Mouse (Mus musculus): ENCODE data around the gene Zfp36. TPM values are rescaled to one million over a fixed set of nuclear protein-coding genes. Genes with fewer than 3 reads are reported as not detected.

The Zfp36 gene
- total and polyA plus RNA-seq, 3 experiments = 0.50 to 2.8 TPM; not detected in 1

DNA sequence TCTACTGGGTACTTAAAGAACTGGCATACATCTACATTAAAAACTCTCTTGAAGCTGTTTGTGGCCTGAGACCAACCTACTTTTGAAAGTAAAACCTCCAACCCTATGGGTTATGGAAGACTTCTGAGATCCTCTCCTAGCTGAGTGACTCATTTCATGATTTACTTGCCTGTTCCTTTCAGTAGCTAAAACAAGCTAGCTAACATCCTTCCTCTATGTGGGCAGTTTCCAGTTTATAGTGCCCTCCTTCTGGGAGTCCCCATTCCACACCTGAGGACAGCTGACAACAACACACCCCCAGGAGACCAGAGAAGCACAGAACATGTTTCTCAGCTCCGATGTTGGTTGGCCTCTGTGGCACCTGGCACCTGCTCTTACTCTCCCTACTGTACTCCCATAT, 43.0 kb upstream of the Zfp36 start:
- no peaks in the 10 kb centered on the region for H3K9me3 ChIP-seq (replicated peaks; ENCODE audit: insufficient read depth, low read length)
- no peaks in the 10 kb centered on the region for H3K27me3 ChIP-seq (ENCODE audit: control insufficient read depth in 1 of 2, insufficient read depth in 2 of 2, low read length in 2 of 2)
- no peak for DNase-seq (ENCODE audit: low read depth, low spot score)
- no peak for TF ChIP-seq SMC3 (IDR thresholded peaks at IDR 0.05; ENCODE audit: low read depth, low read length)
- no peak for TF ChIP-seq KAT2A (conservative IDR thresholded peaks at IDR 0.05; ENCODE audit: low read depth, low read length)
- no peak for TF ChIP-seq MAX (IDR thresholded peaks at IDR 0.05; ENCODE audit: low read length)
- no peak for TF ChIP-seq CHD2 (IDR thresholded peaks at IDR 0.05; ENCODE audit: low read length)
- no peak for TF ChIP-seq ETS1 (IDR thresholded peaks at IDR 0.05; ENCODE audit: low read depth, low read length)
- no peak for TF ChIP-seq POLR2AphosphoS2 (IDR thresholded peaks at IDR 0.05; ENCODE audit: low read length)
- no peak for TF ChIP-seq MYC (IDR thresholded peaks at IDR 0.05; ENCODE audit: low read depth, low read length)
- TF ChIP-seq ZNF384 (IDR thresholded peaks at IDR 0.05; ENCODE audit: low read depth, low read length) = no peak
- TF ChIP-seq ZMIZ1 (IDR thresholded peaks at IDR 0.05; ENCODE audit: low read depth, low read length) = no peak
- TF ChIP-seq MXI1 (IDR thresholded peaks at IDR 0.05; ENCODE audit: low read depth, low read length) = no peak
- no peak for TF ChIP-seq POLR2A (IDR thresholded peaks at IDR 0.05; ENCODE audit: control insufficient read depth in 1 of 2, insufficient read depth in 1 of 2, low read depth in 1 of 2, low read length in 2 of 2, poor library complexity in 1 of 2)
- no peak for TF ChIP-seq USF1 (IDR thresholded peaks at IDR 0.05; ENCODE audit: low read depth, low read length)
- no peak for TF ChIP-seq MAZ (IDR thresholded peaks at IDR 0.05; ENCODE audit: low read depth, low read length)
- no peak for TF ChIP-seq NELFE (IDR thresholded peaks at IDR 0.05; ENCODE audit: low read depth, low read length)
- H3K4me3 ChIP-seq (ENCODE audit: control insufficient read depth in 1 of 2, insufficient read depth in 1 of 2, low read depth in 2 of 2, low read length in 2 of 2) = no peak overlapping the region
- no peak overlapping the region for H3K27ac ChIP-seq (ENCODE audit: control insufficient read depth, low read depth, low read length)
- no peaks in the 10 kb centered on the region for H3K4me1 ChIP-seq (ENCODE audit: control insufficient read depth in 1 of 2, insufficient read depth in 2 of 2, low read length in 2 of 2)
- H3K79me2 ChIP-seq (ENCODE audit: control insufficient read depth, insufficient read depth, low read length, poor library complexity) = no peaks in the 10 kb centered on the region; the same call in 1 of the 2 replicates
- no peak overlapping the region for H3K9ac ChIP-seq (ENCODE audit: control insufficient read depth, low read depth, low read length, poor library complexity, severe bottlenecking)
- H3K36me3 ChIP-seq (ENCODE audit: control insufficient read depth in 1 of 2, insufficient read depth in 2 of 2, low read length in 2 of 2) = peaks cover 0 to 20% of the 10 kb centered on the region in 2 experiments; a peak in 3 of 4 replicates

- Histone ChIP-seq H3K9ac (ENCODE audit: control insufficient read depth, low read depth, low read length, poor library complexity, severe bottlenecking) (no peak overlapping the region), H3K36me3 (ENCODE audit: control insufficient read depth in 1 of 2, insufficient read depth in 2 of 2, low read length in 2 of 2) (peaks cover 0 to 27% of the 10 kb centered on the region in 2 experiments; a peak in 3 of 4 replicates), H3K27ac (ENCODE audit: control insufficient read depth, low read depth, low read length) (no peak overlapping the region), H3K9me3 (replicated peaks; ENCODE audit: insufficient read depth, low read length) (no peaks in the 10 kb centered on the region), H3K4me3 (ENCODE audit: control insufficient read depth in 1 of 2, insufficient read depth in 1 of 2, low read depth in 2 of 2, low read length in 2 of 2) (no peak overlapping the region), H3K79me2 (ENCODE audit: control insufficient read depth, insufficient read depth, low read length, poor library complexity) (no peaks in the 10 kb centered on the region), H3K4me1 (ENCODE audit: control insufficient read depth in 1 of 2, insufficient read depth in 2 of 2, low read length in 2 of 2) (no peaks in the 10 kb centered on the region), H3K27me3 (ENCODE audit: control insufficient read depth in 1 of 2, insufficient read depth in 2 of 2, low read length in 2 of 2) (no peaks in the 10 kb centered on the region)
- TF ChIP-seq EP300 (IDR thresholded peaks at IDR 0.05; ENCODE audit: low read depth in 1 of 2, low read length in 2 of 2) (no peak), BHLHE40 (IDR thresholded peaks at IDR 0.05; ENCODE audit: borderline replicate concordance, low read depth, low read length) (no peak)
- no peak for DNase-seq (ENCODE audit: low read depth, low spot score)
These were observed 39.4 kb upstream of the Zfp36 start for GRCm38 (mm10) chr7:28419416-28419815.

DNA sequence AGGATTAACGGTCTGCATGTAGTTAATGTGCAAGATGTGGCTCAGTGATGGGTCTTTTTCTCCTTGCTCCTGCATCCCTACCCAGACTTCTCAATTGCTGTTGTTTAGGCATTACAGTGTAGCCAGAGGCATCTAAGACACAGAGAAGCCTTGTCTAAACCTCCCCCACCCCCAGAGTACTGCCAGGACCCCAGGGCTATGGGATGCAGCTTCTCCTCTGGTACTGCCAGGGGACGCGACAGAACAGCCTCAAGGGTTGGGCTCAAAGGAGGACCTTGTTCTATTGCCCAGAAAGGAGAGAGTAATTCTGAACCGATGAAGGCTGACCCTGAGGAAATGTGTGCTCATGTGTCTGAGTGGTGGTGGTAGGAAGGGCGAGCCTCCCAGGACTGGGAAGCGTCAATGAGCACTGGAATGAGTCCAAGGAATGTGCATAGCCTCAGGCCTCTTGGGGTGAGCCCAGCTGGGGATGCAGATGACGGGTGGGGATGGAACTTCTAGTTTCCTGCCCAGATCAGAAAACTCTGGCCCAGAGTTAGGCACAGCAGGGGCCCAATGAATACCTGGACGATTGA, 38.1 kb upstream of the Zfp36 start:
- no peaks in the 10 kb centered on the region for H3K9me3 ChIP-seq (replicated peaks; ENCODE audit: insufficient read depth, low read length)
- no peak overlapping the region for H3K9ac ChIP-seq (ENCODE audit: control insufficient read depth, low read depth, low read length, poor library complexity, severe bottlenecking)
- peaks cover 0 to 29% of the 10 kb centered on the region in 2 experiments; a peak in 2 of 4 replicates for H3K36me3 ChIP-seq (ENCODE audit: control insufficient read depth in 1 of 2, insufficient read depth in 2 of 2, low read length in 2 of 2)
- TF ChIP-seq ETS1 (IDR thresholded peaks at IDR 0.05; ENCODE audit: low read depth, low read length) (no peak), TAL1 (IDR thresholded peaks at IDR 0.05; ENCODE audit: low read length) (no peak)
- H3K27me3 ChIP-seq (ENCODE audit: control insufficient read depth in 1 of 2, insufficient read depth in 2 of 2, low read length in 2 of 2) = no peaks in the 10 kb centered on the region
- H3K4me3 ChIP-seq (ENCODE audit: control insufficient read depth in 1 of 2, insufficient read depth in 1 of 2, low read depth in 2 of 2, low read length in 2 of 2) = no peak overlapping the region
- no peaks in the 10 kb centered on the region for H3K4me1 ChIP-seq (ENCODE audit: control insufficient read depth in 1 of 2, insufficient read depth in 2 of 2, low read length in 2 of 2)
- H3K79me2 ChIP-seq (ENCODE audit: control insufficient read depth, insufficient read depth, low read length, poor library complexity) = no peaks in the 10 kb centered on the region
- H3K27ac ChIP-seq (ENCODE audit: control insufficient read depth, low read depth, low read length) = no peak overlapping the region
- DNase-seq (ENCODE audit: low read depth, low spot score) = no peak
